Mouse (Mus musculus) ES-E14 (cell line): ENCODE measurements around the gene Sirt4.

Experiments used
- CHD2 ChIP-seq: IDR thresholded peaks from 2 replicates; pipeline ENCODE4 v1.6.1; 2014; ENCODE audit warnings: mild to moderate bottlenecking, low read depth, low read length, inconsistent platforms
- MAFK ChIP-seq: IDR thresholded peaks from 2 replicates; pipeline ENCODE4 v1.6.1; 2014; ENCODE audit warnings: mild to moderate bottlenecking, low read depth, low read length, inconsistent platforms; ENCODE audit not compliant: insufficient read depth
- ZNF384 ChIP-seq: IDR thresholded peaks from 2 replicates; pipeline ENCODE4 v1.6.1; 2012; ENCODE audit warnings: low read depth, low read length, inconsistent platforms

DNA sequence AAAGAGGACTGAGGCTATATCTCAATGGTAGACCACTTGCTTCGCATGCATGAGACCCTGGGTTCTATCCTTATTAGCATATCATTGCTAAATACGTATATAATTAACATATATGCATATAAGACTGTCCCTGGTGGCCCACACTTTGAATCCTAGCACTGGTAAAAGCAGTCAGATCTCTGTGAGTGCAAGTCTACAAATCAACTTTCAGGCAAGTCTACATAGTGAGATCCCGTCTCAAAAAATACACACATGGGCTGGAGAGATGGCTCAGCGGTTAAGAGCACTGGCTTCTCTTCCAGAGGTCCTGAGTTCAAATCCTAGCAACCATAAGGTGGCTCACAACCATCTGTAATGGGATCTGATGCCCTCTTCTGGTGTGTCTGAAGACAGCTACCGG, 6.6 kb upstream of the Sirt4 start:
- no peak for TF ChIP-seq MAFK
- no peak for TF ChIP-seq CHD2
- no peak for TF ChIP-seq ZNF384
